Mouse (Mus musculus) neural tube, embryonic 13.5 days (tissue): ENCODE measurements around the gene Zfp605. TPM values are rescaled to one million over a fixed set of nuclear protein-coding genes. Genes with fewer than 3 reads are reported as not detected.

Experiments used
- ATAC-seq: fragments of 200-750 bp; cut with Nextera tagmentation; 2 replicates; pipeline ENCODE4 v1.8.0; 2017; ENCODE audit warnings: low read depth, mild to moderate bottlenecking, moderate TSS enrichment, moderate library complexity
- H3K27ac ChIP-seq: fragments of 300-500 bp; sonication (generic); replicated peaks from 2 replicates; pipeline ENCODE4 v1.5.1; 2015; ENCODE audit warnings: moderate library complexity, mild to moderate bottlenecking, inconsistent platforms
- H3K27me3 ChIP-seq: fragments of 300-500 bp; sonication (generic); 2 replicates; pipeline ENCODE4 v1.6.1; 2015; ENCODE audit warnings: mild to moderate bottlenecking, inconsistent platforms
- H3K36me3 ChIP-seq: fragments of 300-500 bp; sonication (generic); 2 replicates; pipeline ENCODE4 v1.6.1; 2015; ENCODE audit warnings: mild to moderate bottlenecking, inconsistent platforms
- H3K4me1 ChIP-seq: fragments of 300-500 bp; sonication (generic); replicated peaks from 2 replicates; pipeline ENCODE4 v1.6.1; 2015; ENCODE audit warnings: inconsistent platforms
- H3K4me2 ChIP-seq: fragments of 300-500 bp; sonication (generic); 2 replicates; pipeline ENCODE4 v1.6.1; 2015; ENCODE audit warnings: inconsistent platforms, mild to moderate bottlenecking, moderate library complexity
- H3K4me3 ChIP-seq: fragments of 300-500 bp; sonication (generic); 2 replicates; pipeline ENCODE4 v1.5.1; 2015; ENCODE audit warnings: mild to moderate bottlenecking, inconsistent platforms
- H3K9ac ChIP-seq: fragments of 300-500 bp; sonication (generic); 2 replicates; pipeline ENCODE4 v1.6.1; 2015; ENCODE audit warnings: moderate library complexity, mild to moderate bottlenecking, inconsistent platforms
- H3K9me3 ChIP-seq: fragments of 300-500 bp; sonication (generic); 2 replicates; pipeline ENCODE4 v1.6.1; 2016; ENCODE audit warnings: inconsistent platforms
- WGBS: fragments of 180-500 bp; shearing (Covaris S2); methylation state at CpG from one replicate; pipeline ENCODE4 v1.1.7; 2015; 5-methylcytosine and 5-hydroxymethylcytosine counted together
- polyA plus RNA-seq: library from polyadenylated mRNA; unstranded; fragments of >200 nt; fragmentation: Nextera tagmentation; extraction: Ambion mirVana; gene quantifications from 2 replicates; pipeline ENCODE4 v1.2.1, GENCODE M21; 2015

Zfp605 gene
- polyA plus RNA-seq, 1 experiment from 2014 or later, result 11.8 TPM

GRCm38 (mm10) chr5:110135293-110136086, 25.6 kb downstream of the Zfp605 start, which contains the start of gene Chfr:
TSS of gene Chfr (plus strand) at chr5:110135842.
- Histone ChIP-seq H3K4me3 (peak within 1 kb of the TSS; percentile 62), H3K9ac (peak within 1 kb of the TSS; percentile 87), H3K36me3 (peaks cover 36% of the 10 kb centered on the region), H3K4me2 (peak within 1 kb of the TSS; percentile 87), H3K27ac (peak within 1 kb of the TSS; percentile 80), H3K9me3 (no peaks in the 10 kb centered on the region), H3K27me3 (no peaks in the 10 kb centered on the region), H3K4me1 (peaks cover 15% of the 10 kb centered on the region)
- ATAC-seq, result peak; percentile 100
- 4% methylated on average over 46 of the region's 46 CpGs for WGBS

- H3K27me3 ChIP-seq, result no peaks in the 10 kb centered on the region
- ATAC-seq, result peak; percentile 72; the same call in 1 of the 2 replicates
- WGBS, result 7% methylated on average over 18 of the region's 18 CpGs
- H3K36me3 ChIP-seq, result peaks cover 35% of the 10 kb centered on the region
- H3K4me2 ChIP-seq, result peak overlapping the region; percentile 87
- H3K27ac ChIP-seq, result peak overlapping the region; percentile 80
- peak overlapping the region; percentile 62 for H3K4me3 ChIP-seq
- H3K9me3 ChIP-seq, result no peaks in the 10 kb centered on the region
- peaks cover 15% of the 10 kb centered on the region for H3K4me1 ChIP-seq
- peak overlapping the region; percentile 87 for H3K9ac ChIP-seq
Measured at GRCm38 (mm10) chr5:110136087-110136464, 26.2 kb downstream of the Zfp605 start.

GRCm38 (mm10) chr5:110137816-110138215, 27.9 kb downstream of the Zfp605 start:
- Histone ChIP-seq H3K9me3 (no peaks in the 10 kb centered on the region), H3K27me3 (no peaks in the 10 kb centered on the region), H3K36me3 (peaks cover 46% of the 10 kb centered on the region), H3K27ac (no peak overlapping the region), H3K4me3 (no peak overlapping the region), H3K4me1 (peaks cover 15% of the 10 kb centered on the region), H3K4me2 (no peak overlapping the region), H3K9ac (no peak overlapping the region)
- WGBS, result 97% methylated on average over 3 of the region's 3 CpGs
- ATAC-seq, result no peak

GRCm38 (mm10) chr5:110139325-110139724, 29.4 kb downstream of the Zfp605 start:
- H3K4me3 ChIP-seq, result no peak overlapping the region
- H3K9ac ChIP-seq, result no peak overlapping the region
- H3K27ac ChIP-seq, result no peak overlapping the region
- no peak overlapping the region for H3K4me2 ChIP-seq
- ATAC-seq, result no peak
- no peaks in the 10 kb centered on the region for H3K27me3 ChIP-seq
- 96% methylated on average over 3 of the region's 3 CpGs for WGBS
- H3K4me1 ChIP-seq, result peaks cover 15% of the 10 kb centered on the region
- peaks cover 58% of the 10 kb centered on the region for H3K36me3 ChIP-seq
- H3K9me3 ChIP-seq, result no peaks in the 10 kb centered on the region

- peaks cover 69% of the 10 kb centered on the region for H3K36me3 ChIP-seq
- H3K27ac ChIP-seq, result no peak overlapping the region
- H3K4me2 ChIP-seq, result no peak overlapping the region
- H3K27me3 ChIP-seq, result no peaks in the 10 kb centered on the region
- H3K4me3 ChIP-seq, result no peak overlapping the region
- no peak for ATAC-seq
- no peak overlapping the region for H3K9ac ChIP-seq
- H3K4me1 ChIP-seq, result peaks cover 12% of the 10 kb centered on the region
- H3K9me3 ChIP-seq, result no peaks in the 10 kb centered on the region
- 91% methylated on average over 7 of the region's 7 CpGs for WGBS
Measured at GRCm38 (mm10) chr5:110140424-110140823, 30.5 kb downstream of the Zfp605 start.

- peaks cover under 1% of the 10 kb centered on the region for H3K4me1 ChIP-seq
- H3K4me3 ChIP-seq, result no peak overlapping the region
- H3K27me3 ChIP-seq, result no peaks in the 10 kb centered on the region
- ATAC-seq, result no peak
- H3K9me3 ChIP-seq, result no peaks in the 10 kb centered on the region
- H3K9ac ChIP-seq, result no peak overlapping the region
- no peak overlapping the region for H3K27ac ChIP-seq
- H3K36me3 ChIP-seq, result peaks cover 87% of the 10 kb centered on the region
- whole genome bisulfite sequencing, result 97% methylated on average over 2 of the region's 2 CpGs
- H3K4me2 ChIP-seq, result no peak overlapping the region
Measured at GRCm38 (mm10) chr5:110142309-110142708, 32.4 kb downstream of the Zfp605 start.

- no peak for ATAC-seq
- H3K9ac ChIP-seq, result no peak overlapping the region
- H3K27me3 ChIP-seq, result no peaks in the 10 kb centered on the region
- H3K4me2 ChIP-seq, result no peak overlapping the region
- peaks cover 89% of the 10 kb centered on the region for H3K36me3 ChIP-seq
- no peak overlapping the region for H3K4me3 ChIP-seq
- no peak overlapping the region for H3K27ac ChIP-seq
- WGBS, result 91% methylated on average over 5 of the region's 5 CpGs
- H3K9me3 ChIP-seq, result no peaks in the 10 kb centered on the region
- H3K4me1 ChIP-seq, result no peaks in the 10 kb centered on the region
Measured at GRCm38 (mm10) chr5:110143007-110143406, 33.1 kb downstream of the Zfp605 start.

- H3K27me3 ChIP-seq, result no peaks in the 10 kb centered on the region
- WGBS, result 97% methylated on average over 4 of the region's 4 CpGs
- H3K36me3 ChIP-seq, result peaks cover 80% of the 10 kb centered on the region
Measured at GRCm38 (mm10) chr5:110169374-110169773, 59.5 kb downstream of the Zfp605 start.

GRCm38 (mm10) chr5:110176362-110177020, 66.6 kb downstream of the Zfp605 start, which contains the start of gene Golga3:
TSS of gene Golga3 (plus strand) at chr5:110176701.
- Histone ChIP-seq H3K27me3 (no peaks in the 10 kb centered on the region), H3K4me2 (peak within 1 kb of the TSS; percentile 86), H3K27ac (peak within 1 kb of the TSS; percentile 80), H3K4me1 (peaks cover 14% of the 10 kb centered on the region), H3K9ac (peak within 1 kb of the TSS; percentile 86), H3K9me3 (no peaks in the 10 kb centered on the region), H3K4me3 (peak within 1 kb of the TSS; percentile 95), H3K36me3 (peaks cover 16% of the 10 kb centered on the region)
- WGBS, result under 1% methylated on average over 41 of the region's 41 CpGs
- peak; percentile 99 for ATAC-seq

More at GRCm38 (mm10) chr5:110169374-110169773, 59.5 kb downstream of the Zfp605 start:
- H3K9me3 ChIP-seq, result no peaks in the 10 kb centered on the region
- H3K4me1 ChIP-seq, result no peaks in the 10 kb centered on the region
- H3K4me3 ChIP-seq, result no peak overlapping the region
- H3K9ac ChIP-seq, result no peak overlapping the region
- H3K27ac ChIP-seq, result no peak overlapping the region
- H3K4me2 ChIP-seq, result no peak overlapping the region
- no peak for ATAC-seq

- peaks cover 16% of the 10 kb centered on the region for H3K36me3 ChIP-seq
- H3K9me3 ChIP-seq, result no peaks in the 10 kb centered on the region
- peak overlapping the region; percentile 80 for H3K27ac ChIP-seq
- no peak for ATAC-seq
- no peaks in the 10 kb centered on the region for H3K27me3 ChIP-seq
- H3K9ac ChIP-seq, result peak overlapping the region; percentile 86
- peaks cover 14% of the 10 kb centered on the region for H3K4me1 ChIP-seq
- WGBS, result 5% methylated on average over 19 of the region's 19 CpGs
- peak overlapping the region; percentile 95 for H3K4me3 ChIP-seq
- H3K4me2 ChIP-seq, result peak overlapping the region; percentile 86
Measured at GRCm38 (mm10) chr5:110177021-110177420, 67.1 kb downstream of the Zfp605 start.

GRCm38 (mm10) chr5:110178628-110179027, 68.7 kb downstream of the Zfp605 start:
- H3K27me3 ChIP-seq, result no peaks in the 10 kb centered on the region
- peaks cover 19% of the 10 kb centered on the region for H3K36me3 ChIP-seq
- 92% methylated on average over 2 of the region's 2 CpGs for WGBS
- ATAC-seq, result no peak
- peaks cover 14% of the 10 kb centered on the region for H3K4me1 ChIP-seq
- H3K9ac ChIP-seq, result no peak overlapping the region
- H3K4me2 ChIP-seq, result no peak overlapping the region
- no peak overlapping the region for H3K27ac ChIP-seq
- H3K9me3 ChIP-seq, result no peaks in the 10 kb centered on the region
- no peak overlapping the region for H3K4me3 ChIP-seq
